Mouse (Mus musculus) embryonic fibroblast, embryonic 13.5 days (primary cell): ENCODE measurements around the gene Fgr.

Experiments used
- CTCF ChIP-seq: IDR thresholded peaks from 2 replicates; pipeline ENCODE4 v1.5.1; 2011; ENCODE audit warnings: mild to moderate bottlenecking, control low read depth, low read length, moderate library complexity, borderline replicate concordance; ENCODE audit not compliant: insufficient read depth
- POLR2A ChIP-seq: IDR thresholded peaks from 2 replicates; pipeline ENCODE4 v1.6.1; 2011; ENCODE audit warnings: low read depth, mild to moderate bottlenecking, control low read depth, low read length, moderate library complexity

DNA sequence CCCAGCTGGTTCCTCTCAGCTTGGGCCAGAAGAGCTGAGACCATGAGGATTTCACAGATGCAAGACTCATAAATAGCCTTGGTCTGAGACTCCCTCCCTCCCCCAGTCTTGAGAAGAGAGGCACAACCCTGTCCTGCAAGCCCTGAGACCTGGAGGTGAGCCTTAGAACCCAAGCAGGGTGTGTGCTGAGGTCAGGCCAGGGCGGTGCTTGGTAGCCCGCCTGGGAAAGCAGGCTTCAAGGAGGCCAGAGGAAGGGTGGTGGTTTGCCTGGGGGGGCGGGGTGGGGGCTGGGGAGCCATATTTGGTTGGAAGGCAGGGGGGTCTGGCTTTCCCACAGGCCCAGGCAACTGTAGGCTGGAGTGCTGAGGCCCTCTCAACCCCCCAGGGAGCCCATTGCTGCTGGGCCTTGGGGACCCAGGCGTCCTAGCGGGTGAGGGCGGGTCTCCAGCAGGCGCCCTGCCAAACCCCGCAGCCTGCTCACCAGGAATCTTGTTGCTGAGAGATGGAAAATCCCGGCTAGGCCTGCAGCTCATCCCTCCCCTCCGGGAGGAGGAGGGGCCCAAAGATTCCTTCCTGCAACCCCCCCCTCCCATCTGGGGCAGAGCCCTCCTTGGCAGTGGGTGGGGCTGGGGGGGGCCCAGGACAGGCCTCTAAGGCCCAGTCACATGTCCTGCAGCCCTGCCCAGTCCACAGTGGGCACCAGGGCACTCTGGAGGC is 51.2 kb downstream of the Fgr start:
- TF ChIP-seq POLR2A (no peak), CTCF (no peak)
